Mouse (Mus musculus) liver, postnatal 0 days (tissue): Measurements from ENCODE around the gene Kmt2a. TPM values are rescaled to one million over a fixed set of nuclear protein-coding genes. Genes with fewer than 3 reads are reported as not detected.
A peak's percentile ranks its signal among the peaks of the same experiment; 100 is the strongest.
"Not testable (repeated sequence)": the region's sequence is repeated elsewhere in the genome, so short reads cannot be mapped to it uniquely, and the experiment has no call there.

Experiments used
- ATAC-seq: fragments of 200-750 bp; cut with Nextera tagmentation; 2 replicates; pipeline ENCODE4 v1.8.0; 2017; ENCODE audit warnings: mild to moderate bottlenecking, moderate library complexity
- DNase-seq: peaks from one replicate; pipeline ENCODE4 v3.0.0-alpha.2; 2016
- H3K27ac ChIP-seq: fragments of 300-500 bp; sonication (generic); 2 replicates; pipeline ENCODE4 v1.5.1; 2014; ENCODE audit warnings: antibody characterized with exemption, moderate library complexity, mild to moderate bottlenecking, low read depth
- H3K27me3 ChIP-seq: fragments of 300-500 bp; sonication (generic); 2 replicates; pipeline ENCODE4 v1.6.1; 2014; ENCODE audit warnings: low read length, control low read depth, mixed read lengths; ENCODE audit not compliant: insufficient read depth
- H3K36me3 ChIP-seq: fragments of 300-500 bp; sonication (generic); replicated peaks from 2 replicates; pipeline ENCODE4 v1.6.1; 2014; ENCODE audit warnings: mild to moderate bottlenecking, control low read depth, low read length, moderate library complexity, mixed read lengths; ENCODE audit not compliant: insufficient read depth
- H3K4me1 ChIP-seq: fragments of 300-500 bp; sonication (generic); 2 replicates; pipeline ENCODE4 v1.6.1; 2014; ENCODE audit warnings: antibody characterized with exemption, mild to moderate bottlenecking, control low read depth; ENCODE audit not compliant: insufficient read depth
- H3K4me2 ChIP-seq: fragments of 300-500 bp; sonication (generic); 2 replicates; pipeline ENCODE4 v1.6.1; 2014; ENCODE audit warnings: low read depth, mild to moderate bottlenecking, low read length, moderate library complexity, mixed read lengths
- H3K4me3 ChIP-seq: fragments of 300-500 bp; sonication (generic); 2 replicates; pipeline ENCODE4 v1.5.1; 2014; ENCODE audit warnings: low read depth, low read length
- H3K9ac ChIP-seq: fragments of 300-500 bp; sonication (generic); replicated peaks from 2 replicates; pipeline ENCODE4 v1.6.1; 2014; ENCODE audit warnings: mild to moderate bottlenecking, moderate library complexity
- H3K9me3 ChIP-seq: fragments of 300-500 bp; sonication (generic); 2 replicates; pipeline ENCODE4 v1.6.1; 2016; ENCODE audit warnings: mild to moderate bottlenecking, control low read depth, low read length, mixed read lengths
- CTCF ChIP-seq: sonication (generic); IDR thresholded peaks from 2 replicates; pipeline ENCODE4 v1.5.1; 2016; ENCODE audit warnings: antibody characterized with exemption, low read depth
- EP300 ChIP-seq: IDR thresholded peaks from 2 replicates; pipeline ENCODE4 v1.6.1; 2016; ENCODE audit warnings: antibody characterized with exemption, low read depth, mild to moderate bottlenecking
- WGBS: fragments of 180-500 bp; shearing (Covaris S2); extraction: QIAGEN DNeasy Blood & Tissue Kit; methylation state at CpG from one replicate; pipeline ENCODE4 v1.1.7; 2014; ENCODE audit not compliant: insufficient replicate concordance; 5-methylcytosine and 5-hydroxymethylcytosine counted together
- polyA plus RNA-seq: library from polyadenylated mRNA; unstranded; fragments of >200 nt; fragmentation: Nextera tagmentation; extraction: Ambion mirVana; gene quantifications from 2 replicates; pipeline ENCODE4 v1.2.1, GENCODE M21; 2015

The Kmt2a gene
- polyA plus RNA-seq, 1 experiment from 2014 or later, result 1.8 TPM

DNA sequence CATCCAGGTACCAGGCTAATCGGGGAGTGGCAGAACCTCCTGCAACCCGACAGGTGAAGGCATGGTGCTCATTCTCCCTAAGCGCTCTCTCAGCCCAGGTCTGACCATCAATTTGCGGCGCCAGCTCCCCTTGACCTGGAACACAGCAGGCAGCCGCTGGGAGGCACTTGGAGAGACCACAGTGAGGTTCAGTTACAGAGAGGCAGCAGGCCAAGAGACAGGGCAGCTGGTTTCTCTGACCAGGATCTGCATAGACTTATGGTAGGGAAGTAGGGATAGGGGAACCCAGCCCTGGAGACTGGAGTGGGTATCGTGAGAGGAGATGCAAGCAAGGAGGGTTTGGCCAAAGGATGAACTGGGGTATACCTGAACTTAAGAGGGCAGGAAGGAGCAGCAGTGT lies 82.8 kb downstream of the Kmt2a start:
- H3K4me1 ChIP-seq, result peaks cover 19% of the 10 kb centered on the region
- no peak for DNase-seq
- 0 out of 2 replicates have a peak, but pooled peaks cover 6% of the 10 kb centered on the region for H3K36me3 ChIP-seq
- no peak overlapping the region for H3K4me3 ChIP-seq
- peaks cover 10% of the 10 kb centered on the region for H3K27me3 ChIP-seq
- WGBS, result 54% methylated on average over 7 of the region's 7 CpGs
- H3K9ac ChIP-seq, result no peak overlapping the region
- peak overlapping the region; percentile 88; the same call in 1 of the 2 replicates for H3K4me2 ChIP-seq
- no peaks in the 10 kb centered on the region for H3K9me3 ChIP-seq
- H3K27ac ChIP-seq, result no peak overlapping the region
- no peak for TF ChIP-seq CTCF
- no peak for ATAC-seq

DNA sequence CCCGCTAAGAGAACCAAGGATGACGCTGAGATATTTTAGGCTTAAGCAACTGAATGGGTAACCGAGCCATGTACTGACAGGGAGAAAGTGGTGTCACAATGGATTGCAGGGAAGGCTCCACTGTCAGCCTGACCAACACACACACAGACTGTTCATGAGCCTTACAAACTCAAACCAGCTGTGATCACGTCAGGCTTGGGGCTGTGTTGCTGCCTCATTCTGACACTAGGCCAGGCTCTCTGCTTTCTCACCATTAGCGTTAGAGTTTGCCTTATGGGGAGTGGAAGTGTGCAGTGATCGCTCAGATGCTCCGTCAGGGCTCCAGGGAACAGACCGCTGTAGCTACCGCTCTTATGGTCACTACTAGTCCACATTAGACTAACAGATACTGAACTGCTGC lies 88.3 kb downstream of the Kmt2a start:
- ATAC-seq (no peak), DNase-seq (no peak)
- no peak overlapping the region for H3K4me3 ChIP-seq
- no peak for TF ChIP-seq EP300
- H3K9me3 ChIP-seq, result no peaks in the 10 kb centered on the region
- no peak overlapping the region for H3K27ac ChIP-seq
- H3K4me1 ChIP-seq, result no peaks in the 10 kb centered on the region
- no peak overlapping the region for H3K9ac ChIP-seq
- H3K27me3 ChIP-seq, result no peaks in the 10 kb centered on the region
- WGBS, result 78% methylated on average over 9 of the region's 9 CpGs
- no peak overlapping the region for H3K4me2 ChIP-seq
- H3K36me3 ChIP-seq, result peaks cover 22% of the 10 kb centered on the region

DNA sequence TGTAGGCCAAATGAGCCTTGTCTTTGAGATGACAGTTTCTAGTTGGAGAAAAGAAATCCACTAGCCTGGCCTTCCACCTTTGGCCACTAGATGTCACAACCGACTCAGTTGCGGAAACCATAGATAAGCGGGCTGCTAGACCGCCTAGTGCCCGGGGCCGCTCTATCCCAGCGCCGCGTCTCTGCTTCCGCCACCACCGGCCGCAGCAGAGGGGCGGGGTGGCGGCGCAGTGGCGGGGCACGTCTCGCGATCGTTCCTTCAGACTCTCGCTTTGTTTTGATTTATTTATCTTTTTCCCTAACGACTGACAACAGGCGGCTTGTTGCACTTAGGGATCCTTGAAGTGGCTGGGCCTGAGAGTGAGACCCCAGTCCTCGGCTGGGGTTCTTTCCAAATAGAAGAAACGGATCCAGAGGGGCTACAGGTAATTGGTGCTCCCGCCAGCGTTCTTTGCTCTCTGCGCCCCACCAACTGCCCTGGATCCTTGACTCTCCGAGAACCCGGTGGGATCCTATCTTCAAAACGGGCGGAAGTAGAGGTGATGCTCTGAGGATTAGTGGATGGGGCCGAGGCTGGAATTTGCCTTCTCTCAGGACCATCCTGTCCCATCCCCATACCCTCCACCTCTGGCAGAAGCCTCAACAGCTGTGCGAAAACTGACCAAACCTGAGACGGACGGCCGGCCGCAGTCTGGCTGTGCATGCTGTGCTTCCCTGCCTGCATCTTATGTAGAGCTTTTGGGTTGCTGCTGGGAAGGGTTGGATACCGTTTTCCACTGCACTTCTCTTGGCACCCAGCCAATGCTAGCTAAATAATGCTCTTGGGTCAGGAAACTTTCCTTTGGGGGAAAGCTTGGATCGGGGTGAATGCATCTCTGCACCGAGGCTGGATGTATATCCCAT lies 108.1 kb downstream of the Kmt2a start:
- Histone ChIP-seq H3K27me3 (no peaks in the 10 kb centered on the region), H3K4me2 (peak overlapping the region; percentile 95), H3K4me3 (peak overlapping the region; percentile 80), H3K9me3 (no peaks in the 10 kb centered on the region), H3K36me3 (no peaks in the 10 kb centered on the region), H3K4me1 (peaks cover 9% of the 10 kb centered on the region), H3K27ac (peak overlapping the region; percentile 84), H3K9ac (peak overlapping the region; percentile 79)
- under 1% methylated on average over 41 of the region's 41 CpGs for WGBS
- ATAC-seq, result peak; percentile 100
- peak; percentile 95 for DNase-seq
- TF ChIP-seq CTCF (peak; percentile 96), EP300 (peak; percentile 87)

DNA sequence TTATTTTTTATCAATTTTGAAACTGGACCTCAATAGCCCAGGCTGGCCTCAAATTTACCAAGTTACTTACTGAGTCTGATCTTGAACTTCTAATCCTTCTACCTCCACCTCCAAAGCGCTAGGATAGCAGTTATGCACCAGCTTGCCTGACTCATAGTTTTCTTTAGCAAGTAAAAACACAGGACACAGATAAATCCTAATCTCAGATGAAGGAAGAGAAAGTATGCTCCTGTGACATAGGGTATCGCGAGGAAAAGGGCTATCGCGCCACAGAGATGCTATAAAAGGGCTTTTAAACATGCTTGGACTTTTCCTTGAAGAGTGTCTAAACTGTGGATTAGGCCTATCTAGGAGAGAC lies 108.7 kb downstream of the Kmt2a start:
- WGBS, result 23% methylated on average over 5 of the region's 5 CpGs
- TF ChIP-seq CTCF (no peak), EP300 (no peak)
- no peaks in the 10 kb centered on the region for H3K36me3 ChIP-seq
- H3K27me3 ChIP-seq, result no peaks in the 10 kb centered on the region
- H3K27ac ChIP-seq, result peak overlapping the region; percentile 75
- peaks cover 9% of the 10 kb centered on the region for H3K4me1 ChIP-seq
- H3K9me3 ChIP-seq, result no peaks in the 10 kb centered on the region
- no peak overlapping the region for H3K9ac ChIP-seq
- H3K4me3 ChIP-seq, result no peak overlapping the region
- DNase-seq (no peak), ATAC-seq (no peak)
- peak overlapping the region; percentile 42; the same call in 1 of the 2 replicates for H3K4me2 ChIP-seq

DNA sequence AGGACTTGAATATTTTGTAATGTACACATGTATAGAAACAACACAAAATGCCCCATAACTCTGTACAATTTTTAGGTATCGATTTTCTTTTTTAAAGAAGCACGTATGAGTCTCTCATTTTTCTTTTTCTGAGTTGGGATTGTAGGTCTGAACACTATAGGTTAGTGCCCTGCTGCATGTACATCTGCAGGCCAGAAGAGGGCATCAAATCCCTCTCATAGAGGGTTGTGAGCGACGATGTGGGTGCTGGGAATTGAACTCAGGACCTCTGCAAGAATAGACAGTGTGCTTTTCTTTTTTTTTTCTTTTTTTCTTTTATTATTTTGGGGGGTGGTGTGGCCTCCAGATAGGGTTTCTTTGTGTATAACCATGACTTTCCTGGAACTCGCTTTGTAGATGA lies 109.7 kb downstream of the Kmt2a start:
- H3K4me1 ChIP-seq, result peaks cover 10% of the 10 kb centered on the region
- H3K9me3 ChIP-seq, result no peaks in the 10 kb centered on the region
- H3K36me3 ChIP-seq, result no peaks in the 10 kb centered on the region
- no peak for TF ChIP-seq CTCF
- TF ChIP-seq EP300, result no peak
- ATAC-seq (no peak), DNase-seq (no peak)
- no peak overlapping the region for H3K27ac ChIP-seq
- H3K4me3 ChIP-seq, result no peak overlapping the region
- no peak overlapping the region for H3K4me2 ChIP-seq
- no peaks in the 10 kb centered on the region for H3K27me3 ChIP-seq
- 89% methylated on average over 5 of the region's 5 CpGs for WGBS
- no peak overlapping the region for H3K9ac ChIP-seq

DNA sequence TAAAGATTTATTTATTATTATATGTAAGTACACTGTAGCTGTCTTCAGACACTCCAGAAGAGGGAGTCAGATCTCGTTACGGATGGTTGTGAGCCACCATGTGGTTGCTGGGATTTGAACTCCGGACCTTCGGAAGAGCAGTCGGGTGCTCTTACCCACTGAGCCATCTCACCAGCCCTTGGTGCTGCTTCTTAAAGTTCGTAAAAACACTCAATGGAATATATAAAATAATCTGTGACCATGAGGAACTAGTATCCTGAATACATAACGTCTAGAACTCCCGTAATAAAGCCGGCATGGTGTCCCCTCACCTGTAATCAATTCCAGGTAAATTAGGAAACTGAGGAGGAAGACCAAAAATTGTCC lies 113.1 kb downstream of the Kmt2a start:
- not testable (repeated sequence) for H3K9me3 ChIP-seq, H3K36me3 ChIP-seq, DNase-seq, ATAC-seq, H3K27me3 ChIP-seq, H3K9ac ChIP-seq
- 34% methylated on average over 7 of the region's 9 CpGs for WGBS
- Histone ChIP-seq H3K27ac (peak overlapping the region; percentile 41), H3K4me1 (peaks cover 20% of the 10 kb centered on the region), H3K4me2 (peak overlapping the region; percentile 79; the same call in 1 of the 2 replicates), H3K4me3 (peak overlapping the region; percentile 98)
